Mouse (Mus musculus) CH12F3 (cell line): ENCODE data around the gene Rara.
"Not testable (repeated sequence)": the region's sequence is repeated elsewhere in the genome, so short reads cannot be mapped to it uniquely, and the experiment has no call there.

ENCODE experiments used
- in situ Hi-C: fragments of 300-500 bp; cut with MboI; formaldehyde crosslinking; loops from 2 replicates; pipeline ENCODE4 v1.14.3; 2020; ENCODE audit warnings: low sequenced_read_pairs

The Rara gene

DNA sequence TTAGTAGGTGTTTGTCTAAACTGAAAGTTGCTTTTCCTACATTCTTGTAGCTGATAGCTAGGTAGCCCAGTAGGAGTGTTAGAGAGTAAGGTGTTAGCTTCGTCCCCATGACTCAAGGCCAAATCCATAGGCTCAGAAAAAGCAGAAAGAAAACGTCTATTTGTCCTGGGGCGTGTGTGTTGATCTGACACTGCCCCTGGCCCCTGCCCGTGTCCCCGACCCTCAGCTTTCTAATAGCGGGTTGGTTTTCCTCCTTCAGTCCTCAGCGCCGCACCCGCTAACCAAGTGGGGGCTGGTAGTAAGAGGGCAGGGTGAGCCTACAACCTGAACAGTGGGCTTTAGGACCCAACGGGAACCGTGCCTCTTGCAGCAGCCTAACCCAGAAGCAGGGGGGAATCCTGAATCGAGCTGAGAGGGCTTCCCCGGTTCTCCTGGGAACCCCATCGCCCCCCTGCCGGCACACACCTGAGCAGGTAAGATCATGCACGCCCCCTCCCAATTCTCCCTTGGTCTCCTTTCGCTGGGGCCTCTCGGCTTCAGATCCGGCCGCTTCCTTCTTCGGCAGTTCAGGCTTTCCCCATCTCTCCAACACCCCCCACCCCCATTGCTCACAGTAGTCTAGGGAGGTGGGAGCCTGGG is at the start of gene Rara:
Rara (plus strand) TSS at position 381 of the 639 bp plus-strand sequence.
- in situ Hi-C loops: no loop called here

DNA sequence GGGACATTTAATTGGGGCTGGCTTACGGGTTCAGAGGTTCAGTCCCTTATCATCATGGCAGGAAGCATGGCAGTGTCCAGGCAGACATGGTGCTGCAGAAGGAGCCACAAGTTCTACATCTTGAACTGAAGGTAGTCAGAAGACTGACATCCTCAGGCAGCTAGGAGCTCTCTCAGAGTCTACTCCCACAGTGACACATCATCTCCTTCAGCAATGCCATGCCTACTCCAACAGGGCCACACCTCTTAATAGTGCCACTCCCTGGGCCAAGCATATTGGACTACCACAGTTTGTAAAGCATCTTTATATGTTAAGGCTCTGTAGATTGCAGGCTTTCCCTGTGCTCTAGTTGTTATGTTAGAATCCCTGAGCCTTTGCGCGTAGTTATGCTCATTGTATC is 39.9 kb upstream of the Rara start:
- in situ Hi-C loops: no loop called here

DNA sequence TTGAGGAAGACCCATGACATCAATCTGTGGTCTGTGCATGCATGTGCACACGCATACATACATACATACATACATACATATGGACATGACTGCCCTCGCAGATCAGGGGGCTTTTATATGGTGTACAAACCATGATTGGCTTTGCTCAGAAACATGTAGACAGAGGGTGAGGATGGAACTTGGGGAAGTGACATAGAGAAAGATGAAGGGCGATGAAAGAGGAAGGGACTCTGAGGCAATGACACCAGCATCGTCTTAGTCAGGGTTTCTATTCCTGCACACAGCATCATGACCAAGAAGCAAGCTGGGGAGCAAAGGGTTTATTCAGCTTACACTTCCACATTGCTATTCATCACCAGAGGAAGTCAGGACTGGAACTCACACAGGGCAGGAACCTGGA is 38.5 kb upstream of the Rara start:
- in situ Hi-C loops: no loop called here

DNA sequence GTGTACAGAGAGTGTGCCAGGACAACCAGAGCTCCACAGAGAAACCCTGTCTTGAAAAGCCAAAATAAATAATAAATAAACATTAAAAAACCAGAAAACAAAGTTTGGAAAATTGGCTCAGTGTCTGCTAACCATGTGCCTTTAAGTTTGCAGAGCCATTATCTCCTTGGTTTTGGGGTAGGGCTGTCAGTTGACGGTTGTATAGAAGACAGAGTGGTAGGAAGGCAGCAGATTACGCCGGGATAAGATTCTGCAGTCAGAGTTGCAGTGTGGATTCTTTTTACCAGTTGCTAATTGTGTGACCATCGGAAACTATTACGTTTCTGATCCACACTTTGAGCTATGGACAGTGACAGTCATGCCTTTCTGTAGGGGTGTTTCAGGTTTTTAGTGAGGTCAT is 37.6 kb upstream of the Rara start:
- in situ Hi-C loops: no loop called here

DNA sequence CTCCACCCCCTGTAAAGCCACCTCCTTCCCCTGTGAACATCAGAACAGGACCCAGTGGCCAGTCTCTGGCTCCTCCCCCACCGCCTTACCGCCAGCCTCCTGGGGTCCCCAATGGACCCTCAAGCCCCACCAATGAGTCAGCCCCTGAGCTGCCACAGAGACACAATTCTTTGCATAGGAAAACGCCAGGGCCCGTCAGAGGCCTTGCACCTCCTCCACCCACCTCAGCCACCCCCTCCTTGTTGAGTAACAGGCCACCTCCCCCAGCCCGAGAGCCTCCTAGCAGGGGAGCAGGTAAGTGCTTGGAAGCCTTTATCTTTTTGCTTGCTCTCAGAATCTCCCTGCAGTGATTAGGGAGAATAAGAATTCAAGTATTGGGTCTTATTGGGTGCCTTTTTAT is 35.2 kb upstream of the Rara start:
- in situ Hi-C loops: no loop called here

DNA sequence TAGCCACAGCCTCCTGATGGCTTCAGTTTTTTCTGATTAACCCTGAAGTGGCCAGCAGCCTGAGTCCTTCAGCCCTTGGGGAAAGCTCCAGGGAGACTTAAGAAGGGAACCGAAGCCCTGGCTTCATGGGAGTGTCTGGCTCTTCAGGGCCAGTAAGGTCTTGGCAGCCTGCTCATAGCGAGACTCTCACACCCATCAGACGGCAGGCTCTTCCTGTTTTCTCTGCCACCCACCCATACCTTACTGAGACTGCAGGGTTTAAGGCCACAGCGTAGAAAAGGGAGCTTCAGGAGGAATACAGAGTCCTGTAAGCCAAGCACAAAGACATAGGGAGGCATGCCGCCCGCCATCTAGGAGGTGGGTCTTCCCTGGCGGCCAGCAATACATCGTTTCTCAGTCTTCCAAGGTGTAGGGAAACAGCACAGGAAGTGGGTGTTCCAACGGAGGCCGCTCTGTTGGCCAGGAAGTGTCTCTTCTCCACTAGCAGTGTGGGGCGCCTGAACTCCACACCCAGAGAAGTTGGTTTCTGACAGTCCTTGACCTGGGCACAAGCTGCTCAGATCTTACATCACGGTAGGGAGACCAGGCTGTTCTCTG is 27.0 kb upstream of the Rara start:
- in situ Hi-C loops: no loop called here

DNA sequence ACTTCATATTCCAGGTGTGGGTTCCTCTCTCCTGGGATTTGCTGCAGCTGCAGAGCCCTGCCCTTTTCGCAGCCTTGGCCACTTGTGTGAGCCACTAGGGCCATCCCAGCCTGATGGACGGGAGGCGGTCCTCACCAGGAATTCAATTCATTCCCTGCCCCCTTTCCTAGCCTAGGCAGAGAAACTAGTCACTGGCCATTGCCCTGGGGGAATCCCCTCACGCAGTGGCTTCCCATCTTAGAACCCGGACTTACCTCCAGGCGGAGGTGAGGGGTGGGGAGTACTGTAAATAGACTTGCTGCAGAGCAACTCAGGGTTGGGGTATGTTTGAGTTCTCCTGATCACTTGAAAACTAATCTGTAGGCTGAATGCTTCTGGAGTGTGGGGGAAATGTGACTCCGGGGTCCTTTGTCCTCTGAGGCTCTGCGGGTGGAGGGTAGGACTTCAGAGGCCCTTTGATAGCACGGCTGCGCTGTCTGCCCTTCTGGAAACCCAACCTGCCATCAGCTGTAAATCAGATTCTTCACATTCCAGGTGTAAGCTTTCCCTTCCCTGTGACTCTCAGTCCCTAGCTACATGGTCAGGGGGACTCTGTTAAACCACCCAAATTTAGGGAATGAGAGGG is 24.9 kb upstream of the Rara start:
- in situ Hi-C loops: no loop called here

DNA sequence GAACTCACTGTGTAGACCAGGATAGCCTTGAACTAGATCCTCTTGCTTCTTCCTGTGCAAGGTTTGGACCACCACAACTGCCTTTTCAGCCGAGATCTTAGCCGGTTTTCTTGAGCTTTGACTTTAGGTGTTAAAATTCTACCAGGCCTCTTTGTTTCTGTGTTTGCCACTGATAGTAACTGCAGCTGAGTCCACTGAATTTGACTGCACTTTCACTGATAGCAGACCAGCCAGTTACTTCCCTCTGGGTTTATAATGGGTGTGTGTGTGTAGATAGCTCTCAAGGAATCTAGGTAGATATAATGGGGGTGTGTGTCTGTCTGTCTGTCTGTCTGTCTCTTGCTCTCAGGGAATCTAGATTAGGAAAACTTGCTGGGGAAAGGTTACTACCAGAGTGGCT is 23.0 kb upstream of the Rara start:
- in situ Hi-C loops: no loop called here

DNA sequence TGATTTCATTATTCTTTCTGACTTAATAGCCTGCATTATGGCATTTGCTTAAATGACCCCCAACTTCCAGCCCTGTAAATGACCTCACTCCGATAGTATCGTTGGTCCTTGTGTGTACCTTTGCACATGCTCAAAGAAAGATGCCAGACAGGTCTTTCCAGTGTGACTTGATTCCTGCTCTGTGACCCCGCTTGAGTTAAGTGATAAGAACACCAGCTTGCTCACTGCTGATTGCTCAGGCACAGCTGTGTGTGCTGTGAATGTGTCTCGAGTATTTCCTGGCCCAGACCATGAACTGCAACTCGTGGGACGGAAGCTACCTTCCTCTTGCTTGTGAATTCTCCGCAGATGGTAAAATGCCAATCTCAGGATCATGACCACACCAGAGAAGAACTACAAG is 22.6 kb upstream of the Rara start:
- in situ Hi-C loops: no loop called here

DNA sequence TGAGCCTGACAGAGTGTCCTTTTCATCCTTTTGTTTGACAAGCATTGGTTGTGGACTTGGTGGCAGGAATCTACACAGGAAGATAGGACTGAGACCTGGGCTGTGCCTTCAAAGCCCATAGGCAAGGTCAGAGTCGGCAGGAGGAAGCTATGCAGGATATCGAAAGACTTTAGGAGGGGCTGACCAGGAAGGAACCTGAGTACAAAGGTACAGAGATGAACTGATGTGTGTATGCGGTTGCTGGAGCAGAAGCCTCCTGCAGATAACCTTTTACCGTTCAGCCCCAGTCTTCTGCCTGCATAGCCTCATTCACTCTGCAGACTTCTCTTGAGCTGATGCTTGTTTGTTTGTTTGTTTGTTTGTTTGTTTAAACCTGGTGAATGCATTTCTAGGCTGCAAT is 22.0 kb upstream of the Rara start:
- in situ Hi-C loops: no loop called here

DNA sequence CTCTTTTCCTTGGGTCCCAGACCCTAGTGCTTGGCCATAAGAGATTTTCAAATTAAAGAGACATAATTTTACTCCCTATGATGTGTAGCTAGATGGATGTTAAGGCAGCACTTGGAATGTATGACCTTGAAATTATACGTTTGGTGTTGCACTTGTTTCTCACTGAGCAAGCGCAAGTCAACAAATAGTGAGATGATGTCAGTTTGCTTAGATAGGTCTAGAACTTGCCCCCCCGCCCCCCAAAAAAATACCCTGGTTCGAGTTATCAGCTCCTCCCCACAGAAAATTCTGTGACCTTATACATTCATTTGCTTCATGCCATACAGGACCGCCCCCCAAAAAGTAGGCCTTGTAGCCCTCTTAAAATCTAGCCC is 20.6 kb upstream of the Rara start:
- in situ Hi-C loops: no loop called here

DNA sequence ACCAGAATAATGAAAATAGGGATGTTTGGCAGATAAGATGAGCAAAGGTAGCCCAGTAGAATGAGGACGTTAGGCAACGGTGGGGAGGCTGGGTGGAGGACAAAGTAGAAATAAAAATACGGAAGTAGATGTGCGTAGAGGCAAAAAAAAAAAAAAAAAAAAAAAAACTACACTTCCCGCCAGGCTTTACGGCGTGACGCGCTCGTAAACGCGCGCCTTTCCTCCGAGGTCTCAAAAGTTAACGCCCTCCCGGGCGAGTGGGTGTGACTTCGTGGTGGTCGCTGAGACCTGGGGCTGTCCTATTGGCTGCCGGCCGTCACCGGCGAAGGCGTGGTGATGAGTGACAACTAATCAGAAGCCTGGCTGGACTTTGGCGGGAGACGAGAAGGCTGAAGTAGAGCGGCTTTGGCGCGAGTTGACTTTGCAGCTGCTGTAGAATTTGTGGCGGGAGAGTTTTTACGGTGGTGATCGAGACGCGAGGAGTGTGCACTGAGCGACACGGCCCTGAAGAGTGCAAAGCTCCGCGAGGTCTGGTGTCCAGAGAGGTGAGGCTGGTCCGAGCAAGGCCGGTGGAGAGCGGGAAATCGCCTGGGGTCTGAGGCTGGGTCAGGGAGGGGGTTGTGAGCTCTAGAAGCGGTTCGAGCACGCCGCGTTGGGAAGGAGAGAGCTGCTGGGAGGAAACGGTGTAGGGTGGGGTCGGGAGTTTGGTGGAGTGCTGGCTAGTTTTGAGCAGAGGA is 20.0 kb upstream of the Rara start, which contains the start of gene Cdc6:
Cdc6 (plus strand) TSS at position 365 of the 737 bp plus-strand sequence.
- in situ Hi-C loops: no loop called here

DNA sequence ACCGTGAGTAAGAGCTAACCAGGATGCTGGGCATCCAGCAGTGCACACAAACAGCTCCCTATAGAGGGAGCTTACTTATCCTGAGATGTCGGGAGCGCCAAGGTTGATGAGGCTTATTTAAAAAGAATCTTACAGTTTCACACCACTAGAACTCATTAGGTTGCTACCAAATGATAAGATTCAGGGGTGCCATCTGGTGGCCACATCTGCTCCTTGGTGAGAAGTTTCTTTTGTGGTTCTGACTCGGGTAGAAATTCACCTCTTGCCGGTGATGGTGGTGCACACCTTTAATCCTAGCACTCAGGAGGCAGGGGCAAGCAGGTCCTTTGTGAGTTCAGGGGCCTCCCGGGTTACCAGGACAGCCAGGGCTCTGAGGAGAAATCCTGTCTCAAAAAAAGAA is 18.0 kb upstream of the Rara start:
- in situ Hi-C loops: loop anchor here (10.0 kb wide), 1 partner anchor 65 kb away; no protein-coding TSS in a partner anchor

DNA sequence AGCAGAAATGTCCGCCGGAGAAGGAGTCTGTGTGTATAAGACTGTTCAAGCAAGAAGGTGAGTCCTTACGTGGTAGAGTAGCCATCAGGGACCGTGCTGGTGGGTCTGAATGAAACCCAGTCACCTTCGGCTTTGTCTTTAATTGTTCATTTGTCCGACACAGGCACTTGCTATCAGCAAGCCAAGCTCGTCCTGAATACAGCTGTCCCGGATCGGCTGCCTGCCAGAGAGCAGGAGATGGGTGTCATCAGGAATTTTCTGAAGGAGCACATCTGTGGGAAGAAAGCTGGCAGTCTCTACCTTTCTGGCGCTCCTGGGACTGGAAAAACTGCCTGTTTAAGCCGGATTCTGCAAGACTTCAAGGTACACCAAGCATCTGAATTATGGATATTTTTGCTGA is 17.2 kb upstream of the Rara start:
- in situ Hi-C loops: loop anchor here (10.0 kb wide), 1 partner anchor 64 kb away; no protein-coding TSS in a partner anchor

DNA sequence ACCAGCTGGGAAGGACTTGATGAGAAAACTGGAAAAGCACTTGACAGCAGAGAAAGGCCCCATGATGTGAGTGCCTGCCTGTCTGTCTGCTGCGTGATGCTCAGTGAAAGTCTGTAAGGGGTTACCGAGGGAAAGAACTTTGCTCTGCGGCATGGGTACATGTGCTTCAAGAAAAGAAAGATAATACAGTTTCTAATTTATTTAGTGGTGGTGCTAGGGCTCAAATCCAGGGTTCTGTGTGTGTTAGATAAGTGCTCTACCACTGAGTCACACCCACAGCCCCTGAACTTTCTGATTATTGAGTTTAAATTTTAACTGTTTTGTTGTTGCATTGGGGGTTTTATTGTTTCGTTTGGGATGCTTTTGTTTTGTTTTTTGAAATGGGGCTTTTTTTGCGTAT is 16.1 kb upstream of the Rara start:
- in situ Hi-C loops: loop anchor here (10.0 kb wide), 1 partner anchor 63 kb away; no protein-coding TSS in a partner anchor

DNA sequence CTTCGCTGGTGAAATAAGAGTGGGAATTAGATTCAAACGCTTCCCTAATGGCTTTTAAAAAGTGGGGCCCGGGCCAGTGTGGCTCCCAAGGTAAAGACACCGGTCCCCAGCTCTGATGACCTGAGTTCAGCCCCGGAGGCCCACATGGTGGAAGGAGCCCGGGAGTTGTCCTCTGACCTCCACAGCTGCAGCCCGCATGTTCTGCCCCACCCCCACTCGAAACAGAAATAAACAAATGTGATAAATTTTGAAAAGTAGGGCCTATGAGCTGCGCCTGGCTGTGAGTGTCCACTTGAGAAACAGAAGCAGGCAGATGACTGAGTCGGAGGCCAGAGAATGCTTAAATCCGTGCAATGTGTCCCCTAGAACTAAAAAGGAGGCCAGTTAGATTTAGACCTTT is 13.4 kb upstream of the Rara start:
- in situ Hi-C loops: loop anchor here (10.0 kb wide), 1 partner anchor 61 kb away; no protein-coding TSS in a partner anchor

DNA sequence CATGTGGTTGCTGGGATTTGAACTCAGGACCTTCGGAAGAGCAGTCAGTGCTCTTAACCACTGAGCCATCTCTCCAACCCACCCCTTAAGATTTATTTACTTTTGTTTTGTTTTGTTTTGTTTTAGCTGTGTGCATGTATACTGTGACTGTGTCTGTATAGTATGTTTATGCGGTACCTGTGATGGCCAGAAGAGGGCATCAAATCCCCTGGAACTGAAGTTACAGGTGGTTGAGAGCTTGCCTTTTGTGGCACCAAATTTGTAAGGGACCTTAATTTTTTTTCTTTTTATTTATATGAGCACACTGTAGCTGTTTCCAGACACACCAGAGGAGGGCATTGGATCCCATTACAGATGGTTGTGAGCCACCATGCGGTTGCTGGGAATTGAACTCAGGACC is 11.2 kb upstream of the Rara start:
- in situ Hi-C loops: loop anchor here (10.0 kb wide), 1 partner anchor 58 kb away; no protein-coding TSS in a partner anchor

DNA sequence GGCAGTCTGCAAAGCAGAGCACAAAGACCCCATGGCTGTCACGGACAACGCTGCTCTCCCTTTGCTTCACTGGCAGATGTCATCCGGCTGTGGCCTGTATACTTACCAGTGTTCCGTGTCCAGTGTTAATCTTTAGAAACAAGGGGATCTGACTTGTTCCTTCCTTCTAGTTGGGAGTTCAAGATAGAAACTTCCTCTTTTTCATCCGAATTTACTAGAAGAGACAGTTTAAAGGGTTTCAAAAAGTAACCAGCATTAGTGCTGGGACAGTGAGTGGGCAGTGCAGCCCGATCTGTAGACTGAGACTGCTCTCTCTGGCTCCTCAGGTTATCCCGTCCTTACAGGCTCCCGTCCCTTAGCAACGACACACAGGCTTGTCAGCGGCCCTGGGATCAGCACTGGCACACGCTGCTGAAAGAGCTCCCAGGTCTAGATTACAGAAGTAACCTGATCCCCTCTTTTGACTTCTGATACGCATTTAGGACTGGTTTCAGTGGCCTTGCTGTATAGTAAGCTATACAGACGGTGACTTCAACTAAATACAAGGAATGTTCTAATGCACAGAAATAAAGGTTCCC is 10.1 kb upstream of the Rara start:
- in situ Hi-C loops: loop anchor here (10.0 kb wide), 1 partner anchor 57 kb away; no protein-coding TSS in a partner anchor

DNA sequence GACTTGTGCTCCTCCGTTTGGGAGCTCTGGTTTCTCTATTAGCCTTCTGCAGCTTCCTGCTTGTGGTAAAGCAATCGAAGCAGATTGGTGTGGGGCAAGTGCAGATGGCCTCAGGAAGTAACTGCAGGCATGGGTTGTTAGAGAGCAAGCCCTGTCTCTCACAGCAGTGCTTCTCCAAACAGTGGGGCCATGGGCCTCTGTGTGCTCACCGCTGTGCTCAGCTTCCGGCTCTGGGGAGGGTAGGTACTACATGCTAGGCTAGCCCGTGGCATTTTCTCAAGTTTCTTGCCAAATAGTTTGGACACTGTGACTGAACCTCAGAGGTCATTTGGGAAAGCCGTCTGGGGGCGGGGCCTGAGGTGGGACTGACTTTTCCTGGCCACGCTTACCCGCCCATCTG is 9.4 kb upstream of the Rara start:
- in situ Hi-C loops: loop anchor here (10.0 kb wide), 1 partner anchor 57 kb away; no protein-coding TSS in a partner anchor

DNA sequence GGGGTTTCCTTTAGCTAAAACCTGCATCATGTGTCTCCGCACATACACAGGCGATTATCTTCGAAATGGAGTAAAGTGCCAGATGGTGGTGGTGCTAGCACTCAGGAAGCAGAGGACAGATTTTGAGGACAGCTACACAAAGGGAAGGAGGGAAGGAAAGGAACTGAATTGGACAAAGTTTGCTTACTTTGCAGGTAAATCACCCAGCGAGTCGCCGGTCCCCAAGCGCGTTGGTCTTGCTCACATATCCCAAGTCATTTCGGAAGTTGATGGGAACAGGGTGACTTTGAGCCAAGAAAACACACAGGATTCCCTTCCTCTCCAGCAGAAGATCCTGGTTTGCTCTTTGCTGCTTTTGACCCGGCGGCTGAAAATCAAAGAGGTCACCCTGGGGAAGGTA is 8.6 kb upstream of the Rara start:
- in situ Hi-C loops: loop anchor here (10.0 kb wide), 1 partner anchor 56 kb away; no protein-coding TSS in a partner anchor

DNA sequence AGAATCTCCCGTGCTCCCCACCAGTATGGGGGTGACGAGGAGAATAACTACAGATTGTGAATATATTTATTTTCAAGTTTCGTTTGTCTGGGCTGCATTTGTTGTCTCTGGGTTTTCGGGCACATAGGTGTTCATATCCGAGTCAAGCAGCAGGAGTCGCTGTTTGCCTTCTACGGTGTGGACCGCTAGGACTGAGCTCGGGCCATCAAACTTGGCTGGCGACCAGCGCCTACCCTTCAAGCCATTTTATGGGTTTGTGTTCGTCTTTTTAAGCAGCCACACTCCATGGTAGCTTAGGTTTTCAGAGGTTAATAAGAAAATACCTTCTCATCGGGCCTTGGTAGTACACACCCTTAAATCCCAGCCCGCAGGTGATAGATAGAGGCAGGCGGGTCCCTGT is 5.8 kb upstream of the Rara start:
- in situ Hi-C loops: not testable (repeated sequence)
